Mouse (Mus musculus) midbrain, postnatal 0 days (tissue): ENCODE data around the gene Stard5. TPM values are rescaled to one million over a fixed set of nuclear protein-coding genes. Genes with fewer than 3 reads are reported as not detected.

Experiments
- ATAC-seq: fragments of 200-750 bp; cut with Nextera tagmentation; 2 replicates; pipeline ENCODE4 v1.8.0; 2017; ENCODE audit warnings: moderate number of reproducible peaks, mild to moderate bottlenecking, moderate TSS enrichment, moderate library complexity; ENCODE audit not compliant: low FRiP score
- DNase-seq: peaks from one replicate; pipeline ENCODE4 v3.0.0-alpha.2; 2015; ENCODE audit warnings: low spot score
- H3K27ac ChIP-seq: fragments of 300-500 bp; sonication (generic); 2 replicates; pipeline ENCODE4 v1.5.1; 2014; ENCODE audit warnings: low read depth, mild to moderate bottlenecking, low read length, mixed read lengths
- H3K27me3 ChIP-seq: fragments of 300-500 bp; sonication (generic); 2 replicates; pipeline ENCODE4 v1.6.1; 2014; ENCODE audit warnings: low read length, control low read depth, mixed read lengths; ENCODE audit not compliant: insufficient read depth
- H3K36me3 ChIP-seq: fragments of 300-500 bp; sonication (generic); 2 replicates; pipeline ENCODE4 v1.6.1; 2014; ENCODE audit warnings: low read length, control low read depth, mixed read lengths; ENCODE audit not compliant: insufficient read depth
- H3K4me1 ChIP-seq: fragments of 300-500 bp; sonication (generic); 2 replicates; pipeline ENCODE4 v1.6.1; 2014; ENCODE audit warnings: mild to moderate bottlenecking, control low read depth, antibody characterized with exemption, low read length, mixed read lengths; ENCODE audit not compliant: insufficient read depth
- H3K4me2 ChIP-seq: fragments of 300-500 bp; sonication (generic); 2 replicates; pipeline ENCODE4 v1.6.1; 2014; ENCODE audit warnings: low read depth, mild to moderate bottlenecking, low read length, mixed read lengths; ENCODE audit not compliant: poor library complexity, severe bottlenecking
- H3K4me3 ChIP-seq: fragments of 300-500 bp; sonication (generic); 2 replicates; pipeline ENCODE4 v1.5.1; 2014; ENCODE audit warnings: low read depth, mild to moderate bottlenecking, low read length, moderate library complexity
- H3K9ac ChIP-seq: fragments of 300-500 bp; sonication (generic); replicated peaks from 2 replicates; pipeline ENCODE4 v1.6.1; 2014; ENCODE audit warnings: mild to moderate bottlenecking, low read length, moderate library complexity, mixed read lengths; ENCODE audit not compliant: poor library complexity, severe bottlenecking
- H3K9me3 ChIP-seq: fragments of 300-500 bp; sonication (generic); 2 replicates; pipeline ENCODE4 v1.6.1; 2016; ENCODE audit warnings: low read length, control low read depth
- CTCF ChIP-seq: IDR thresholded peaks from 2 replicates; pipeline ENCODE4 v1.5.1; 2016; ENCODE audit warnings: antibody characterized with exemption, mild to moderate bottlenecking
- WGBS: fragments of 180-500 bp; shearing (Covaris S2); extraction: QIAGEN DNeasy Blood & Tissue Kit; methylation state at CpG from one replicate; pipeline ENCODE4 v1.1.7; 2014; 5-methylcytosine and 5-hydroxymethylcytosine counted together
- polyA plus RNA-seq: library from polyadenylated mRNA; unstranded; fragments of >200 nt; fragmentation: Nextera tagmentation; extraction: Ambion mirVana; gene quantifications from 2 replicates; pipeline ENCODE4 v1.2.1, GENCODE M21; 2015
- total RNA-seq: library from RNA; depleted of rRNA; stranded (reverse); fragments of >200 nt; gene quantifications from 2 replicates; pipeline ENCODE4 v1.2.3, GENCODE M21; 2014

The Stard5 gene
- total and polyA plus RNA-seq, 2 experiments from 2014 or later = 4.3 to 6.8 TPM

DNA sequence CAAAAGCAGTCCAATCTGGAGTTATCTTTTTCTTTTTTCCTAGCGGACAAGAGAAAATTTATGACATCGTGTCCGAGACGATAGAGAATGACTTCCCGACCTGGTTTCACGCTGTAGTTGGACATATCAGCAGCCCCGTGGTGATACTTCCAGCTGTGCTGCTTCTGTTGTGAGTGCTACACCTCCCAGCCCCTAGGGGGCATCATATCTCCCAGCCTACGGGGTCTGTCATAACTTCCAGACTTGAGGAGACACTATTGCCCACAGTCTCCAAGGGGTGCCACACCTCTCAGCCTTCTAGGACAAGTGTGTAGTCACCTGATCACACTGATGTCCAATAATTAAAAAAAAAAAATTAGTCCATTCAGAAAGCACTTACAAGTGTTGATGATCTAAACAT lies 15.9 kb upstream of the Stard5 start:
- no peaks in the 10 kb centered on the region for H3K9me3 ChIP-seq
- no peak overlapping the region for H3K4me2 ChIP-seq
- WGBS = 90% methylated on average over 8 of the region's 8 CpGs
- ATAC-seq (no peak), DNase-seq (no peak)
- H3K36me3 ChIP-seq = no peaks in the 10 kb centered on the region
- H3K4me1 ChIP-seq = no peaks in the 10 kb centered on the region
- H3K27ac ChIP-seq = no peak overlapping the region
- TF ChIP-seq CTCF = no peak
- H3K4me3 ChIP-seq = no peak overlapping the region
- H3K27me3 ChIP-seq = no peaks in the 10 kb centered on the region
- H3K9ac ChIP-seq = no peak overlapping the region

DNA sequence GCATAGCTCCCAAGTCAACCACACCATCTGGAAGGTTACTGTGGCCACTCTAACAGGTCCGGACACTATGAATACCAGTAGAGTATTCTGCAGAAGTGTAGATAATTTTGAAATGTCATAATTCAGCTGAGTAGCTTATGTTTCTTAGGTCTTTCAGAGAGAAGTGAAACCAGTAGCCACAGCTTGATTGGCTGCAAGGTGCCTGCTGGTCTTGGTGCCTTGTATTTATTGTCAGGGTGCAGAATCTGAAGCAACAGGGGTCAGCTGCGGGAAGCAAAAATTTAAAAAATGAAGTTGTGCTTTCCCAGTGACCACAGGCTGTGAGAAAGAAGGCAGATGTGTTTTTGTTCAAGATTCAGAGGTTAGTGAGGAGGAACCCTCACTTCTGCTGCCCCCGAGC lies 15.5 kb upstream of the Stard5 start:
- TF ChIP-seq CTCF = no peak
- Histone ChIP-seq H3K4me2 (no peak overlapping the region), H3K36me3 (no peaks in the 10 kb centered on the region), H3K9ac (no peak overlapping the region), H3K4me3 (no peak overlapping the region), H3K9me3 (no peaks in the 10 kb centered on the region), H3K27me3 (no peaks in the 10 kb centered on the region), H3K4me1 (no peaks in the 10 kb centered on the region), H3K27ac (no peak overlapping the region)
- WGBS = 89% methylated on average over 3 of the region's 3 CpGs
- no peak for DNase-seq
- no peak for ATAC-seq

DNA sequence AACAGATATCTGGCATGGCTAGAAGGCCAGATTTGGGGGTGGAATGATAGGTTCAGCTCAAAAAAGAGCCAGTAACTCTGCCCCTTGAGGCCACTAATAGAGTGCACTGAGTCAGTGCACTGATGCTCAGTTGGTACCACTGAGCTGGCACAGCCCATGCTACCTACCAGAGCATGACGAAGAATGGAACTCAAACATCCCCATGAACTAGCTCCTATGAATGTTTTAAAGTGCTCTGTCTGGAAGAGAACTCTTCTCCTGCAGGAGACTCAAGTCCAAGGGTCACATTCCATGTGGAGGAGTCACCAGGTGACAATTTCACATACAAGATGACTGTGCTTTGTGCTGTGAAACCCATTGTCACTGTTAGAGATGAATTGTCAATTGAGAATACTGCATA lies 13.1 kb upstream of the Stard5 start:
- WGBS = 93% methylated on average over 1 of the region's 1 CpGs
- no peaks in the 10 kb centered on the region for H3K4me1 ChIP-seq
- H3K36me3 ChIP-seq = no peaks in the 10 kb centered on the region
- H3K4me3 ChIP-seq = no peak overlapping the region
- no peaks in the 10 kb centered on the region for H3K27me3 ChIP-seq
- DNase-seq (no peak), ATAC-seq (no peak)
- H3K9me3 ChIP-seq = no peaks in the 10 kb centered on the region
- no peak overlapping the region for H3K27ac ChIP-seq
- TF ChIP-seq CTCF = no peak
- no peak overlapping the region for H3K9ac ChIP-seq
- no peak overlapping the region for H3K4me2 ChIP-seq

DNA sequence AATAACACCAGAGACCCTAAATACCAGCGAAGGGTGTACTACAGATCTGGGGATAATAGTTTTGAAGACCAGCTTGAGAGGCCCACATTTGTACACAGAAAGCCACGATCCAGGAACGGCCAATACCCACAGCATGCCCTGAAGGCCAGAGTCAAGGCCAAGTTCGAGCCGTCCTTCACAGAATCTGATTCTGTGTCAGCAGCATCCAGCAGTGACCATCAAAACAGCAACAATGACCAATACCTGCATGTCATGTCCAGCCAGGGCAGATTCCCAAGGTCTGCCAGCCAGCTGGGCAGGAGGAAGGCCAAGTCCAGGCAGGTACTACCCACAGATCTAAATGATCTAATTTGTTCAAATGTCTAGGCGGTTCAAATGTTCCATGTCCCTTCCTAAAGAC lies 9.2 kb upstream of the Stard5 start:
- no peaks in the 10 kb centered on the region for H3K27me3 ChIP-seq
- no peak for ATAC-seq
- H3K36me3 ChIP-seq = no peaks in the 10 kb centered on the region
- 93% methylated on average over 6 of the region's 6 CpGs for WGBS
- H3K9ac ChIP-seq = no peak overlapping the region
- no peak overlapping the region for H3K4me2 ChIP-seq
- no peak overlapping the region for H3K27ac ChIP-seq
- no peaks in the 10 kb centered on the region for H3K4me1 ChIP-seq
- TF ChIP-seq CTCF = no peak
- no peak overlapping the region for H3K4me3 ChIP-seq
- no peaks in the 10 kb centered on the region for H3K9me3 ChIP-seq
- DNase-seq = no peak

DNA sequence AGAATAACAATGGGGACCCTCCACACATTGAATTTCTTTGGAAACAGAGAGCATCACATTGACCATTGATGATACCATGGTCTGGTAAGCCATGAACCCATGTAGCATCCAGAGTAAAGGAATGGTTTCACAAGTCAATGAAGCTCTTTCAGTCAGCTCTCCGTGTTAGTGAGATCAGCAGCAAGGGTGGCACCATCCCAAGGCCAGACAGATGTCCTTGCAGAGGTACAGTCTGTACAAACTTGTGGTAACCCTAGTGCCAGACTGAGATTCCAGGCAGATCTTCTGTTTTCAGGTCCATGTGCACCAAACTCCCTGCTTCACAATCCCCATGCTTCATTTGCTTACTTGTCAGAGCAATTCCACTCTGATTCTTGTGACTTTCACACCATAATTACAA lies 7.7 kb upstream of the Stard5 start:
- TF ChIP-seq CTCF = no peak
- H3K4me3 ChIP-seq = no peak overlapping the region
- ATAC-seq (no peak), DNase-seq (no peak)
- H3K9ac ChIP-seq = no peak overlapping the region
- H3K4me2 ChIP-seq = no peak overlapping the region
- WGBS = 89% methylated on average over 1 of the region's 1 CpGs
- no peaks in the 10 kb centered on the region for H3K27me3 ChIP-seq
- H3K36me3 ChIP-seq = no peaks in the 10 kb centered on the region
- H3K4me1 ChIP-seq = no peaks in the 10 kb centered on the region
- H3K9me3 ChIP-seq = no peaks in the 10 kb centered on the region
- no peak overlapping the region for H3K27ac ChIP-seq

DNA sequence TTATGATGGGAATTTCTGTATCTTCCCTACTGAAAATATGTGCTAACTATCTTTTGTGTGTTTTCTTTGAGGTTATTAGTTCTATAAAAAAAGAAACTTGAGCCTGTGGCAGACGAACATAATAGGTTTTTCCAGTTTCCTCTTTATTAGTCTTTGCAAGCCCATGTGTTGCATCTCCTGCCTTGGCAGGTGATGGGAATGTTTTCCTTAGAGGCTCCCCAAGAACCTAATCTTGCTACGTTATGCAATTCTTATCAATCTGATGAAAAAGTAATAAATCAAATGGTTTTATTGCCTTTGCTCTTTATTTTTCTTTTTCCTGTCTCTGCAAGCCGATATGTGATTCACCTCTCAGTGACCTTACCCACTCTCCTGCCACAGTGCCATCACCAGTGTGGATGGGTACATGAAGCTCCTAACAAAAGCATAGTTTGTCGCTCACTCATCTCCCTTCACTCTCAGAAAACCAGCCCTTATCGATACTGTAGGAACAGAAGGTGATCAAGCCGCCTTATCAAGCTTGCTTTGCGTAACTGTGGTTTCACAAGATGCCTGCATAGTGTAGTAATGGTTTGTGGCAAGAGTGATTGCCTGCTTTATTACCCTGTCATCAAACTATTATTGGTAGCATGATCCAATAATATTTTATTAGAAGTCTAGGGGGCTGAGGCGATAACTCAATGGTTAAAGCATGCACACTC lies 5.1 kb upstream of the Stard5 start:
- no peak for TF ChIP-seq CTCF
- no peaks in the 10 kb centered on the region for H3K36me3 ChIP-seq
- H3K27me3 ChIP-seq = no peaks in the 10 kb centered on the region
- ATAC-seq (no peak), DNase-seq (no peak)
- no peak overlapping the region for H3K9ac ChIP-seq
- no peak overlapping the region for H3K4me3 ChIP-seq
- H3K27ac ChIP-seq = no peak overlapping the region
- H3K4me2 ChIP-seq = no peak overlapping the region
- peaks cover 5% of the 10 kb centered on the region; the same call in 1 of the 2 replicates for H3K4me1 ChIP-seq
- no peaks in the 10 kb centered on the region for H3K9me3 ChIP-seq
- WGBS = 91% methylated on average over 8 of the region's 8 CpGs
